Mouse (Mus musculus): Measurements from ENCODE around the gene Eef1a1.
"Not testable (repeated sequence)": the region's sequence is repeated elsewhere in the genome, so short reads cannot be mapped to it uniquely, and the experiment has no call there.

Gene Eef1a1

GRCm38 (mm10) chr9:78488890-78489420 is at the start of gene Eef1a1:
Gene Eef1a1 (minus strand): TSS chr9:78489151.
- in situ Hi-C loops (cut with MboI, MseI) = no loop called here

GRCm38 (mm10) chr9:78538421-78538820 is 49.5 kb upstream of the Eef1a1 start:
- in situ Hi-C loops (cut with MboI, MseI) = loop anchor here in 1 of 2 experiments (5.0 kb wide), 1 partner anchor 44 kb away; no protein-coding TSS in a partner anchor

GRCm38 (mm10) chr9:78537154-78537873 is 48.4 kb upstream of the Eef1a1 start:
- in situ Hi-C loops (cut with MboI, MseI) = loop anchor here in 1 of 2 experiments (5.0 kb wide), 1 partner anchor 45 kb away; no protein-coding TSS in a partner anchor

- in situ Hi-C loops (cut with MboI, MseI) = loop anchor here in 1 of 2 experiments (5.0 kb wide), 1 partner anchor 48 kb away; no protein-coding TSS in a partner anchor
Observed at GRCm38 (mm10) chr9:78534606-78535005, 45.7 kb upstream of the Eef1a1 start.

- in situ Hi-C loops (cut with MboI, MseI) = no loop called here
Observed at GRCm38 (mm10) chr9:78533296-78533935, 44.5 kb upstream of the Eef1a1 start.

- in situ Hi-C loops (cut with MboI, MseI) = no loop called here
Observed at GRCm38 (mm10) chr9:78532341-78532819, 43.4 kb upstream of the Eef1a1 start.

GRCm38 (mm10) chr9:78531816-78532215 is 42.9 kb upstream of the Eef1a1 start:
- in situ Hi-C loops (cut with MboI, MseI) = no loop called here

GRCm38 (mm10) chr9:78527767-78528381 is 38.9 kb upstream of the Eef1a1 start:
- in situ Hi-C loops (cut with MboI, MseI) = no loop called here

- in situ Hi-C loops (cut with MboI, MseI) = no loop called here
Observed at GRCm38 (mm10) chr9:78527301-78527761, 38.4 kb upstream of the Eef1a1 start.

GRCm38 (mm10) chr9:78526206-78526605 is 37.3 kb upstream of the Eef1a1 start:
- in situ Hi-C loops (cut with MboI, MseI) = no loop called here

- in situ Hi-C loops (cut with MboI, MseI) = no loop called here
Observed at GRCm38 (mm10) chr9:78525451-78526135, 36.6 kb upstream of the Eef1a1 start.

GRCm38 (mm10) chr9:78521689-78522088 is 32.7 kb upstream of the Eef1a1 start:
- in situ Hi-C loops (cut with MboI, MseI) = loop anchor here in 1 of 2 experiments (5.0 kb wide), 1 partner anchor 39 kb away; no protein-coding TSS in a partner anchor

- in situ Hi-C loops (cut with MboI, MseI) = loop anchor here in 1 of 2 experiments (5.0 kb wide), 1 partner anchor 39 kb away; no protein-coding TSS in a partner anchor
Observed at GRCm38 (mm10) chr9:78520780-78521601, 32.0 kb upstream of the Eef1a1 start.

GRCm38 (mm10) chr9:78520127-78520779 is 31.3 kb upstream of the Eef1a1 start:
- in situ Hi-C loops (cut with MboI, MseI) = loop anchor here in 1 of 2 experiments (5.0 kb wide), 1 partner anchor 38 kb away; no protein-coding TSS in a partner anchor

GRCm38 (mm10) chr9:78517237-78517636 is 28.3 kb upstream of the Eef1a1 start:
- in situ Hi-C loops (cut with MboI, MseI) = not testable (repeated sequence)

GRCm38 (mm10) chr9:78516125-78516524 is 27.2 kb upstream of the Eef1a1 start:
- in situ Hi-C loops (cut with MboI, MseI) = no loop called here

GRCm38 (mm10) chr9:78514681-78515080 is 25.7 kb upstream of the Eef1a1 start:
- in situ Hi-C loops (cut with MboI, MseI) = no loop called here

GRCm38 (mm10) chr9:78513776-78514500 is 25.0 kb upstream of the Eef1a1 start:
- in situ Hi-C loops (cut with MboI, MseI) = no loop called here

GRCm38 (mm10) chr9:78511705-78512104 is 22.8 kb upstream of the Eef1a1 start:
- in situ Hi-C loops (cut with MboI, MseI) = no loop called here

Data from T-helper 17 cell (primary cell).